Mouse (Mus musculus): ENCODE measurements at regions not wholly inside any gene's neighbourhood (a gene's known extent, or its start where the extent isn't known, plus 50 kb on each side); places are given as distances from the start of the nearest gene placed in this dataset.

- WGBS: 33% methylated on average over 6 of the region's 6 CpGs
Measured at GRCm38 (mm10) chr8:23352259-23353106, 941.3 kb downstream of the Mrps31 start.

GRCm38 (mm10) chr8:23360061-23360622, 949.0 kb downstream of the Mrps31 start:
- H3K27me3 ChIP-seq (ENCODE audit: control insufficient read depth, insufficient read depth, low read length): no peaks in the 10 kb centered on the region
- no peak overlapping the region for H3K9ac ChIP-seq (ENCODE audit: low read depth, low read length)
- WGBS: 67% methylated on average over 12 of the region's 12 CpGs
- no peak overlapping the region for H3K4me3 ChIP-seq (ENCODE audit: insufficient read depth, low read depth, low read length)
- H3K79me2 ChIP-seq (ENCODE audit: control insufficient read depth, insufficient read depth, low read length): no peaks in the 10 kb centered on the region
- H3K4me1 ChIP-seq (ENCODE audit: control insufficient read depth, insufficient read depth, low read length): no peaks in the 10 kb centered on the region
- no peaks in the 10 kb centered on the region for H3K36me3 ChIP-seq (ENCODE audit: control insufficient read depth, insufficient read depth, low read length)
- no peak for DNase-seq (ENCODE audit: extremely low read depth, low read depth, low spot score)
- no peak overlapping the region for H3K27ac ChIP-seq (replicated peaks; ENCODE audit: insufficient read depth, low read depth, low read length)
- TF ChIP-seq POLR2A (IDR thresholded peaks at IDR 0.05; ENCODE audit: extremely low read depth, insufficient read depth, low read length) (no peak), CTCF (IDR thresholded peaks at IDR 0.05; ENCODE audit: low read depth, low read length) (no peak)

More at GRCm38 (mm10) chr8:23352259-23353106, 941.3 kb downstream of the Mrps31 start:
- no peaks in the 10 kb centered on the region for H3K36me3 ChIP-seq (ENCODE audit: control insufficient read depth, insufficient read depth, low read length)
- no peak overlapping the region for H3K27ac ChIP-seq (replicated peaks; ENCODE audit: insufficient read depth, low read depth, low read length)
- no peak for TF ChIP-seq POLR2A (IDR thresholded peaks at IDR 0.05; ENCODE audit: extremely low read depth, insufficient read depth, low read length)
- no peak for TF ChIP-seq CTCF (IDR thresholded peaks at IDR 0.05; ENCODE audit: low read depth, low read length)
- H3K4me1 ChIP-seq (ENCODE audit: control insufficient read depth, insufficient read depth, low read length): no peaks in the 10 kb centered on the region
- peak; percentile 19 for DNase-seq (ENCODE audit: extremely low read depth, low read depth, low spot score)
- H3K9ac ChIP-seq (ENCODE audit: low read depth, low read length): no peak overlapping the region
- H3K79me2 ChIP-seq (ENCODE audit: control insufficient read depth, insufficient read depth, low read length): no peaks in the 10 kb centered on the region
- H3K4me3 ChIP-seq (ENCODE audit: insufficient read depth, low read depth, low read length): no peak overlapping the region
- H3K27me3 ChIP-seq (ENCODE audit: control insufficient read depth, insufficient read depth, low read length): no peaks in the 10 kb centered on the region

- no peak for DNase-seq (ENCODE audit: extremely low read depth, low read depth, low spot score)
- TF ChIP-seq POLR2A (IDR thresholded peaks at IDR 0.05; ENCODE audit: extremely low read depth, insufficient read depth, low read length): no peak
- TF ChIP-seq CTCF (IDR thresholded peaks at IDR 0.05; ENCODE audit: low read depth, low read length): no peak
- WGBS: 49% methylated on average over 9 of the region's 9 CpGs
- no peak overlapping the region for H3K4me3 ChIP-seq (ENCODE audit: insufficient read depth, low read depth, low read length)
- no peaks in the 10 kb centered on the region for H3K4me1 ChIP-seq (ENCODE audit: control insufficient read depth, insufficient read depth, low read length)
- no peaks in the 10 kb centered on the region for H3K79me2 ChIP-seq (ENCODE audit: control insufficient read depth, insufficient read depth, low read length)
- H3K27me3 ChIP-seq (ENCODE audit: control insufficient read depth, insufficient read depth, low read length): no peaks in the 10 kb centered on the region
- H3K9ac ChIP-seq (ENCODE audit: low read depth, low read length): no peak overlapping the region
- H3K36me3 ChIP-seq (ENCODE audit: control insufficient read depth, insufficient read depth, low read length): no peaks in the 10 kb centered on the region
- H3K27ac ChIP-seq (replicated peaks; ENCODE audit: insufficient read depth, low read depth, low read length): no peak overlapping the region
Measured at GRCm38 (mm10) chr8:23360850-23361274, 949.7 kb downstream of the Mrps31 start.
